7 mouse cellular contexts compared by ENCODE assay signal in the genomic region with DNA sequence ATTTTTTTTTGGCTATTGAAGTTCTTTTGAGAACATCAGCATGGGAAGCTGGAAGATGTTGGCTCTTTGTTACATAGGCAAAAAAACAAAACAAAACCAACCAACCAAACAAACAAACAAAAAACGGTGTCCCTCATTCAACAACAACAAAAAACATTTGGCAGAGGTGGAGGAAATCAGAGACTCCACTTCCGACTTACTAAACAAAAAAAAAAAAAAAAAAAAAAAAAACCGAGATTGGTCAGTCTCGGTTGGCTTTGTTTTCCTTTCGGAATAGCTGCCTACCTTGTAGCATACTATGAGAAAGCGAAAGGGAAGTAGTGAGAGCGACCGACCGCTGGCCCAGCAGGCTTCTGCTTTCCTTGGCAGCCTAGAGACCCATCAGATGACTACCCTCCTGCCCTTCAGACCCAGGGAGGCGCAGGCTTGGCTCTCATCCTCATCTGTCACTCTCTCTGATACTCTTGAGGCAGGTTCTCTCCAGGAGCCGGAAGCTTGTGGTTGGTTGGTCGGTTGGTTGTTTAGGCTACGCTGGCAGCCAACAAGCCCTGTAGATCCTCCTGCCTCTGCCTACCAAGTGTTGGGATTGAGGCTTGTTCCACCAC. TPM values are rescaled to one million over a fixed set of nuclear protein-coding genes. Genes with fewer than 3 reads are reported as not detected.
A peak's percentile ranks its signal among the peaks of the same experiment; 100 is the strongest.
DNase-seq lines count a peak whose midpoint lies in the region; ATAC-seq and TF ChIP-seq lines count a peak whose summit lies in the region.

No protein-coding gene starts in this region.

- H3K9me3 ChIP-seq in ES-E14 (ENCODE audit: control insufficient read depth, insufficient read depth, low read depth, low read length), result no peaks in the 10 kb centered on the region
- no peaks in the 10 kb centered on the region for H3K9me3 ChIP-seq in forebrain, embryonic 14.5 days (replicated peaks; ENCODE audit: control insufficient read depth, low read length)
- no peaks in the 10 kb centered on the region for H3K9me3 ChIP-seq in intestine, postnatal 0 days (ENCODE audit: control insufficient read depth)
- H3K9me3 ChIP-seq in lung, embryonic 16.5 days (ENCODE audit: control insufficient read depth, low read length), result no peaks in the 10 kb centered on the region

- in situ Hi-C loops in ES-E14 (cut with MboI; ENCODE audit: low sequenced_read_pairs in 2 of 2, unreplicated experiment in 2 of 2), result no loop called here

- H3K4me2 ChIP-seq in forebrain, embryonic 14.5 days (ENCODE audit: low read length), result peak overlapping the region; percentile 73
- peak overlapping the region; percentile 67 for H3K4me2 ChIP-seq in intestine, postnatal 0 days (replicated peaks; ENCODE audit: low read depth)
- peak overlapping the region; percentile 82 for H3K4me2 ChIP-seq in lung, embryonic 16.5 days (ENCODE audit: low read depth, low read length)

- WGBS in forebrain, embryonic 14.5 days, result 88% methylated on average over 13 of the region's 13 CpGs
- 53% methylated on average over 13 of the region's 13 CpGs for WGBS in intestine, postnatal 0 days
- 61% methylated on average over 13 of the region's 13 CpGs for WGBS in lung, embryonic 16.5 days

- no peak for ATAC-seq in forebrain, embryonic 14.5 days
- no peak for ATAC-seq in intestine, postnatal 0 days
- ATAC-seq in lung, embryonic 16.5 days (ENCODE audit: low read depth), result no peak

- H3K36me3 ChIP-seq in ES-E14 (ENCODE audit: control insufficient read depth, insufficient read depth, low read length, poor library complexity, severe bottlenecking), result 0 out of 2 replicates have a peak, but pooled peaks cover 4% of the 10 kb centered on the region
- peaks cover 7% of the 10 kb centered on the region; the same call in 1 of the 2 replicates for H3K36me3 ChIP-seq in forebrain, embryonic 14.5 days (ENCODE audit: control insufficient read depth, insufficient read depth, low read length)
- H3K36me3 ChIP-seq in intestine, postnatal 0 days (ENCODE audit: control insufficient read depth, insufficient read depth), result no peaks in the 10 kb centered on the region; the same call in 1 of the 2 replicates
- H3K36me3 ChIP-seq in lung, embryonic 16.5 days (ENCODE audit: control insufficient read depth, insufficient read depth, low read length), result peaks cover 8% of the 10 kb centered on the region; the same call in 1 of the 2 replicates
- no peaks in the 10 kb centered on the region; the same call in 1 of the 2 replicates for H3K36me3 ChIP-seq in splenic B cell, adult 2 months (ENCODE audit: control insufficient read depth, insufficient read depth, low read length, poor library complexity, severe bottlenecking)

- 0 out of 2 replicates have a peak overlapping the region, but pooled peaks have one; percentile 26 for H3K9ac ChIP-seq in ES-E14 (ENCODE audit: insufficient read depth, low read depth, low read length, poor library complexity, severe bottlenecking)
- peak overlapping the region; percentile 81 for H3K9ac ChIP-seq in forebrain, embryonic 14.5 days (ENCODE audit: low read length)
- H3K9ac ChIP-seq in intestine, postnatal 0 days (ENCODE audit: low read depth, low read length), result no peak overlapping the region
- H3K9ac ChIP-seq in lung, embryonic 16.5 days (ENCODE audit: low read length), result peak overlapping the region; percentile 76

- H3K27me3 ChIP-seq in forebrain, embryonic 14.5 days (replicated peaks; ENCODE audit: control insufficient read depth, insufficient read depth, low read length), result no peaks in the 10 kb centered on the region
- no peaks in the 10 kb centered on the region; the same call in 1 of the 2 replicates for H3K27me3 ChIP-seq in intestine, postnatal 0 days (replicated peaks; ENCODE audit: control insufficient read depth, insufficient read depth, low read length)
- H3K27me3 ChIP-seq in lung, embryonic 16.5 days (ENCODE audit: control insufficient read depth, insufficient read depth, low read depth, low read length), result peaks cover 9% of the 10 kb centered on the region; the same call in 1 of the 2 replicates
- no peaks in the 10 kb centered on the region for H3K27me3 ChIP-seq in splenic B cell, adult 2 months (ENCODE audit: control insufficient read depth, insufficient read depth, low read length, poor library complexity, severe bottlenecking)

- no peak overlapping the region for H3K27ac ChIP-seq in ES-E14 (ENCODE audit: insufficient read depth, low read depth, low read length, poor library complexity, severe bottlenecking)
- no peak overlapping the region for H3K27ac ChIP-seq in forebrain, embryonic 14.5 days (ENCODE audit: low read depth, low read length)
- peak overlapping the region; percentile 46; the same call in 1 of the 2 replicates for H3K27ac ChIP-seq in intestine, postnatal 0 days (ENCODE audit: low read depth, low read length)
- no peak overlapping the region for H3K27ac ChIP-seq in lung, embryonic 16.5 days (ENCODE audit: low read length)

- no peak for TF ChIP-seq CTCF in intestine, postnatal 0 days (IDR thresholded peaks at IDR 0.05; ENCODE audit: low read depth)

- H3K4me3 ChIP-seq in ES-E14 (ENCODE audit: insufficient read depth in 1 of 2, low read depth in 1 of 2, low read length in 2 of 2, poor library complexity in 1 of 2, severe bottlenecking in 1 of 2), result peak overlapping the region; percentile 76 to 86; a peak in 3 of 4 replicates
- H3K4me3 ChIP-seq in forebrain, embryonic 14.5 days (ENCODE audit: low read depth, low read length), result peak overlapping the region; percentile 61
- peak overlapping the region; percentile 62 for H3K4me3 ChIP-seq in intestine, postnatal 0 days (ENCODE audit: low read depth, low read length)
- peak overlapping the region; percentile 64 for H3K4me3 ChIP-seq in lung, embryonic 16.5 days (ENCODE audit: low read length)

- DNase-seq in A20 (ENCODE audit: low read depth, low spot score) (peak; percentile 90), ES-E14 (ENCODE audit: low read depth, low spot score) (no peak)
- DNase-seq in forebrain, embryonic 14.5 days (ENCODE audit: low spot score), result no peak
- DNase-seq in splenic B cell, adult 2 months (ENCODE audit: low read depth, low spot score), result peak; percentile 74
- DNase-seq in right cerebral cortex, adult 18-20 months, result no peak

- peaks cover 4 to 33% of the 10 kb centered on the region in 2 experiments; a peak in 2 of 4 replicates for H3K4me1 ChIP-seq in ES-E14 (ENCODE audit: control insufficient read depth in 2 of 2, insufficient read depth in 2 of 2, low read length in 2 of 2, poor library complexity in 1 of 2)
- H3K4me1 ChIP-seq in forebrain, embryonic 14.5 days (ENCODE audit: control insufficient read depth, insufficient read depth, low read length), result peaks cover 23% of the 10 kb centered on the region
- peaks cover 7% of the 10 kb centered on the region; the same call in 1 of the 2 replicates for H3K4me1 ChIP-seq in intestine, postnatal 0 days (replicated peaks; ENCODE audit: control insufficient read depth, insufficient read depth, low read length)
- peaks cover 33% of the 10 kb centered on the region for H3K4me1 ChIP-seq in lung, embryonic 16.5 days (replicated peaks; ENCODE audit: control insufficient read depth, insufficient read depth, low read length)

TF ChIP-seq in ES-E14, 5 proteins besides CTCF, POLR2A, EP300 and RAD21:
- TF ChIP-seq ZNF384 (IDR thresholded peaks at IDR 0.05; ENCODE audit: low read depth, low read length) (0 out of 2 replicates have a peak, but pooled peaks have one; percentile 18), ZC3H11A (IDR thresholded peaks at IDR 0.05; ENCODE audit: borderline replicate concordance, low read depth, low read length) (no peak)
TF ChIP-seq in ES-E14: peak in this region for 1.

RNA-seq across cellular contexts. Expression of a gene that starts 1.3 kb away (rescaled TPM):
- total RNA-seq in ES-E14 (2012; rRNA removed), result 79.9 and 82.2 TPM in 2 replicates
- polyA plus RNA-seq in forebrain, embryonic 14.5 days (2014; fragmentation: Nextera tagmentation; extraction: Ambion mirVana), result 119 and 120 TPM in 2 replicates
- polyA plus RNA-seq in intestine, postnatal 0 days (2015; fragmentation: Nextera tagmentation; extraction: Ambion mirVana), result 122 and 124 TPM in 2 replicates
- polyA plus RNA-seq in lung, embryonic 16.5 days (2015; fragmentation: Nextera tagmentation; extraction: Ambion mirVana), result 160 and 167 TPM in 2 replicates

RNA-seq across cellular contexts. Expression of a gene that starts 3.6 kb away (rescaled TPM):
- 13.6 and 24.1 TPM in 2 replicates for total RNA-seq in ES-E14 (2012; rRNA removed)
- polyA plus RNA-seq in forebrain, embryonic 14.5 days (2014; fragmentation: Nextera tagmentation; extraction: Ambion mirVana), result 0.86 and 2.7 TPM in 2 replicates
- polyA plus RNA-seq in intestine, postnatal 0 days (2015; fragmentation: Nextera tagmentation; extraction: Ambion mirVana), result 1.0 and 1.3 TPM in 2 replicates
- 5.0 and 6.9 TPM in 2 replicates for polyA plus RNA-seq in lung, embryonic 16.5 days (2015; fragmentation: Nextera tagmentation; extraction: Ambion mirVana)

RNA-seq across cellular contexts. Expression of a gene that starts 33.3 kb away (rescaled TPM):
- total RNA-seq in ES-E14 (2012; rRNA removed), result 65.5 and 83.8 TPM in 2 replicates
- polyA plus RNA-seq in forebrain, embryonic 14.5 days (2014; fragmentation: Nextera tagmentation; extraction: Ambion mirVana), result 25.3 and 26.8 TPM in 2 replicates
- 39.4 and 41.8 TPM in 2 replicates for polyA plus RNA-seq in intestine, postnatal 0 days (2015; fragmentation: Nextera tagmentation; extraction: Ambion mirVana)
- polyA plus RNA-seq in lung, embryonic 16.5 days (2015; fragmentation: Nextera tagmentation; extraction: Ambion mirVana), result 47.4 and 49.8 TPM in 2 replicates

Comparison
In these comparisons a context has a peak if more than half of its experiments do, and no peak if none do; other contexts are left out.
1. DNase-seq: peak in A20 (single experiment) and splenic B cell, adult 2 months (single experiment); none in ES-E14 (single experiment), forebrain, embryonic 14.5 days (single experiment) and right cerebral cortex, adult 18-20 months (single experiment).
2. Peak in every context shown above with its lines, with median percentiles within 50 percentile points of each other: H3K4me3 ChIP-seq and H3K4me2 ChIP-seq.